Mouse (Mus musculus): ENCODE measurements around the gene Gm10563. TPM values are rescaled to one million over a fixed set of nuclear protein-coding genes. Genes with fewer than 3 reads are reported as not detected.

Gm10563 gene
- polyA plus RNA-seq, 1 experiment from 2014 or later = not detected

- WGBS = 4% methylated on average over 8 of the region's 8 CpGs
Observed at GRCm38 (mm10) chr4:155669598-155670075, 24.4 kb upstream of the Gm10563 start.

GRCm38 (mm10) chr4:155668689-155669597 lies 23.7 kb upstream of the Gm10563 start, which contains the start of gene Mib2:
Gene Mib2, minus strand, starts transcription at chr4:155669198.
- Histone ChIP-seq H3K4me3 (peak within 1 kb of the TSS; percentile 82), H3K9me3 (replicated peaks) (no peaks in the 10 kb centered on the region), H3K27ac (ENCODE audit: poor library complexity, severe bottlenecking) (peak within 1 kb of the TSS; percentile 19), H3K27me3 (replicated peaks) (no peaks in the 10 kb centered on the region), H3K4me1 (replicated peaks) (peaks cover 7% of the 10 kb centered on the region), H3K4me2 (peak within 1 kb of the TSS; percentile 84), H3K9ac (peak within 1 kb of the TSS; percentile 83), H3K36me3 (0 out of 2 replicates have a peak, but pooled peaks cover 7% of the 10 kb centered on the region)
- peak; percentile 99 for ATAC-seq (ENCODE audit: insufficient number of reproducible peaks, low FRiP score)
- WGBS = under 1% methylated on average over 73 of the region's 73 CpGs

More at GRCm38 (mm10) chr4:155669598-155670075, 24.4 kb upstream of the Gm10563 start:
- no peak for ATAC-seq (ENCODE audit: insufficient number of reproducible peaks, low FRiP score)
- Histone ChIP-seq H3K27me3 (replicated peaks) (no peaks in the 10 kb centered on the region), H3K4me1 (replicated peaks) (peaks cover 7% of the 10 kb centered on the region), H3K36me3 (0 out of 2 replicates have a peak, but pooled peaks cover 3% of the 10 kb centered on the region), H3K4me2 (peak overlapping the region; percentile 84), H3K9ac (peak overlapping the region; percentile 83), H3K4me3 (peak overlapping the region; percentile 82), H3K9me3 (replicated peaks) (no peaks in the 10 kb centered on the region), H3K27ac (ENCODE audit: poor library complexity, severe bottlenecking) (no peak overlapping the region)

GRCm38 (mm10) chr4:155666903-155667302 lies 21.7 kb upstream of the Gm10563 start:
- no peak overlapping the region for H3K4me3 ChIP-seq
- H3K9ac ChIP-seq = no peak overlapping the region
- no peak overlapping the region for H3K27ac ChIP-seq (ENCODE audit: poor library complexity, severe bottlenecking)
- H3K27me3 ChIP-seq (replicated peaks) = no peaks in the 10 kb centered on the region
- H3K4me1 ChIP-seq (replicated peaks) = peaks cover 7% of the 10 kb centered on the region
- no peak for ATAC-seq (ENCODE audit: insufficient number of reproducible peaks, low FRiP score)
- H3K4me2 ChIP-seq = no peak overlapping the region
- H3K9me3 ChIP-seq (replicated peaks) = no peaks in the 10 kb centered on the region
- peaks cover 10% of the 10 kb centered on the region; the same call in 1 of the 2 replicates for H3K36me3 ChIP-seq

GRCm38 (mm10) chr4:155660641-155661040 lies 15.4 kb upstream of the Gm10563 start:
- Histone ChIP-seq H3K4me3 (no peak overlapping the region), H3K4me2 (no peak overlapping the region), H3K4me1 (replicated peaks) (peaks cover 9% of the 10 kb centered on the region), H3K27ac (ENCODE audit: poor library complexity, severe bottlenecking) (no peak overlapping the region), H3K9me3 (replicated peaks) (no peaks in the 10 kb centered on the region), H3K9ac (no peak overlapping the region), H3K27me3 (replicated peaks) (peaks cover 13% of the 10 kb centered on the region), H3K36me3 (peaks cover 32% of the 10 kb centered on the region)
- WGBS = 60% methylated on average over 12 of the region's 12 CpGs
- ATAC-seq (ENCODE audit: insufficient number of reproducible peaks, low FRiP score) = no peak

- H3K4me3 ChIP-seq = no peak overlapping the region
- no peak overlapping the region for H3K27ac ChIP-seq (ENCODE audit: poor library complexity, severe bottlenecking)
- peaks cover 30% of the 10 kb centered on the region for H3K27me3 ChIP-seq (replicated peaks)
- H3K4me1 ChIP-seq (replicated peaks) = peaks cover 25% of the 10 kb centered on the region
- no peaks in the 10 kb centered on the region for H3K9me3 ChIP-seq (replicated peaks)
- no peak overlapping the region for H3K9ac ChIP-seq
- no peak for ATAC-seq (ENCODE audit: insufficient number of reproducible peaks, low FRiP score)
- 85% methylated on average over 10 of the region's 10 CpGs for WGBS
- H3K4me2 ChIP-seq = no peak overlapping the region
- peaks cover 28% of the 10 kb centered on the region for H3K36me3 ChIP-seq
Observed at GRCm38 (mm10) chr4:155658961-155659360, 13.8 kb upstream of the Gm10563 start.

GRCm38 (mm10) chr4:155656214-155656751 lies 11.1 kb upstream of the Gm10563 start:
- peaks cover 27% of the 10 kb centered on the region for H3K36me3 ChIP-seq
- 88% methylated on average over 13 of the region's 13 CpGs for WGBS
- no peak overlapping the region for H3K27ac ChIP-seq (ENCODE audit: poor library complexity, severe bottlenecking)
- no peak overlapping the region for H3K4me3 ChIP-seq
- no peaks in the 10 kb centered on the region for H3K9me3 ChIP-seq (replicated peaks)
- peaks cover 48% of the 10 kb centered on the region for H3K4me1 ChIP-seq (replicated peaks)
- no peak overlapping the region for H3K9ac ChIP-seq
- H3K4me2 ChIP-seq = no peak overlapping the region
- peaks cover 34% of the 10 kb centered on the region for H3K27me3 ChIP-seq (replicated peaks)
- ATAC-seq (ENCODE audit: insufficient number of reproducible peaks, low FRiP score) = no peak

GRCm38 (mm10) chr4:155654456-155655298 lies 9.5 kb upstream of the Gm10563 start:
- Histone ChIP-seq H3K27ac (ENCODE audit: poor library complexity, severe bottlenecking) (no peak overlapping the region), H3K27me3 (replicated peaks) (peaks cover 34% of the 10 kb centered on the region), H3K4me3 (peak overlapping the region; percentile 55), H3K4me2 (peak overlapping the region; percentile 83), H3K9me3 (replicated peaks) (no peaks in the 10 kb centered on the region), H3K4me1 (replicated peaks) (peaks cover 52% of the 10 kb centered on the region), H3K36me3 (peaks cover 43% of the 10 kb centered on the region), H3K9ac (peak overlapping the region; percentile 78)
- ATAC-seq (ENCODE audit: insufficient number of reproducible peaks, low FRiP score) = peak; percentile 54
- WGBS = 2% methylated on average over 52 of the region's 52 CpGs

- Histone ChIP-seq H3K9ac (peak overlapping the region; percentile 78), H3K27me3 (replicated peaks) (peaks cover 34% of the 10 kb centered on the region), H3K4me3 (peak overlapping the region; percentile 55), H3K9me3 (replicated peaks) (no peaks in the 10 kb centered on the region), H3K4me2 (peak overlapping the region; percentile 83), H3K4me1 (replicated peaks) (peaks cover 52% of the 10 kb centered on the region), H3K27ac (ENCODE audit: poor library complexity, severe bottlenecking) (no peak overlapping the region), H3K36me3 (peaks cover 48% of the 10 kb centered on the region)
- 0 out of 2 replicates have a peak, but pooled peaks have one; percentile 0 for ATAC-seq (ENCODE audit: insufficient number of reproducible peaks, low FRiP score)
- 0% methylated on average over 6 of the region's 6 CpGs for WGBS
Observed at GRCm38 (mm10) chr4:155654183-155654455, 8.9 kb upstream of the Gm10563 start.

GRCm38 (mm10) chr4:155653451-155654182 lies 8.4 kb upstream of the Gm10563 start:
- 2% methylated on average over 31 of the region's 31 CpGs for WGBS
- Histone ChIP-seq H3K27me3 (replicated peaks) (peaks cover 34% of the 10 kb centered on the region), H3K27ac (ENCODE audit: poor library complexity, severe bottlenecking) (peak overlapping the region; percentile 52), H3K4me3 (peak overlapping the region; percentile 55), H3K9me3 (replicated peaks) (no peaks in the 10 kb centered on the region), H3K4me1 (replicated peaks) (peaks cover 52% of the 10 kb centered on the region), H3K9ac (peak overlapping the region; percentile 78), H3K4me2 (peak overlapping the region; percentile 83), H3K36me3 (peaks cover 50% of the 10 kb centered on the region)
- no peak for ATAC-seq (ENCODE audit: insufficient number of reproducible peaks, low FRiP score)

GRCm38 (mm10) chr4:155653086-155653450 lies 7.9 kb upstream of the Gm10563 start, which contains the start of gene Mmp23:
Gene Mmp23, minus strand, starts transcription at chr4:155653384.
- WGBS = under 1% methylated on average over 33 of the region's 33 CpGs
- ATAC-seq (ENCODE audit: insufficient number of reproducible peaks, low FRiP score) = peak; percentile 61
- peaks cover 52% of the 10 kb centered on the region for H3K4me1 ChIP-seq (replicated peaks)
- H3K4me2 ChIP-seq = peak within 1 kb of the TSS; percentile 83
- peaks cover 34% of the 10 kb centered on the region for H3K27me3 ChIP-seq (replicated peaks)
- peak within 1 kb of the TSS; percentile 78 for H3K27ac ChIP-seq (ENCODE audit: poor library complexity, severe bottlenecking)
- H3K9ac ChIP-seq = peak within 1 kb of the TSS; percentile 78
- H3K36me3 ChIP-seq = peaks cover 52% of the 10 kb centered on the region
- peak within 1 kb of the TSS; percentile 55 for H3K4me3 ChIP-seq
- no peaks in the 10 kb centered on the region for H3K9me3 ChIP-seq (replicated peaks)

All from heart, embryonic 12.5 days (tissue).